Mouse (Mus musculus): ENCODE measurements around the gene Chst8. TPM values are rescaled to one million over a fixed set of nuclear protein-coding genes. Genes with fewer than 3 reads are reported as not detected.

Chst8 gene
- polyA plus RNA-seq, 1 experiment from 2014 or later, result 7.6 TPM

DNA sequence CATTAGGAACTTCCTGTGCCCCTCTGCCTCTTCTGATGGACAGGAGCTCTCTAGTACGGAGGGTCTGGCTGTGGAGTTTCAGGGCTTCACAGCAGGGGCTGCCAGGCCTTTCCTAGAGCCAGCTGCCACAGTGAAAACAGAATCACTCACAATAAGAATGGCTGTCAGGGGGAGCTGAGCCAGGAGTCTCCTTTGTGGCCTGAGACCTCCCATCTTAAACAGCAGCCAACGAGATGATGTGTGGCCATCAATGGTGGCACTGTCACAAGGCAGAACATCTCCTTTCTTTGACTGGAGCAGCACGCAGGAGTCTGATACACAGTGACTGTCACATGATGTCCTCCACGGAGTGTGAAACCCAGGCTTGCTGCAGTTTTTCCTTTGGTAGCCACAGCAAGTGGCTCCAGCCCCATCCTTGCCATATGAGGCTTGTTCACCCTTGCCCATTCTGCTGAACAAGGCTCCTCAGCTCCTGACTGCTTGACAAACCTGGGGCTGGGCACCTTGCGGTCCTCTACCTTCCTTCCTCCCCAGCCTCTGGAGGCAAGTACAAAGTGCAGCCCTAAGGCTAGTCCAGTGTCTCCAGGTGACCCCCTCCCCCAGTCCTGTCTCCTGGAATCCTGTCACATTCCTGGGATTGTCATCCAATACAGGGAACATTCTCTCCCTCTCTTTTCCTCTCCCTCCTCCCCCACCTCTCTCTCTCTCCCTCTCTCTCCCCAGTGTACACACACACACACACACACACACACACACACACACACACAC is 91.4 kb downstream of the Chst8 start:
- peaks cover 50% of the 10 kb centered on the region for H3K4me1 ChIP-seq
- H3K4me3 ChIP-seq, result no peak overlapping the region
- 45% methylated on average over 5 of the region's 5 CpGs for WGBS
- peaks cover 21% of the 10 kb centered on the region for H3K27me3 ChIP-seq (replicated peaks; ENCODE audit: low read depth, poor library complexity, severe bottlenecking)
- peak overlapping the region; percentile 68 for H3K27ac ChIP-seq (replicated peaks)
- no peak for DNase-seq (ENCODE audit: low spot score)
- H3K9me3 ChIP-seq, result no peaks in the 10 kb centered on the region
- no peaks in the 10 kb centered on the region for H3K36me3 ChIP-seq (replicated peaks)

GRCm38 (mm10) chr7:34719599-34719998 is 92.9 kb downstream of the Chst8 start:
- no peaks in the 10 kb centered on the region for H3K9me3 ChIP-seq
- 37% methylated on average over 5 of the region's 5 CpGs for WGBS
- no peaks in the 10 kb centered on the region for H3K36me3 ChIP-seq (replicated peaks)
- H3K27me3 ChIP-seq (replicated peaks; ENCODE audit: low read depth, poor library complexity, severe bottlenecking), result peaks cover 28% of the 10 kb centered on the region
- peak; percentile 77 for DNase-seq (ENCODE audit: low spot score)
- no peak overlapping the region for H3K27ac ChIP-seq (replicated peaks)
- H3K4me3 ChIP-seq, result no peak overlapping the region
- peaks cover 64% of the 10 kb centered on the region for H3K4me1 ChIP-seq

DNA sequence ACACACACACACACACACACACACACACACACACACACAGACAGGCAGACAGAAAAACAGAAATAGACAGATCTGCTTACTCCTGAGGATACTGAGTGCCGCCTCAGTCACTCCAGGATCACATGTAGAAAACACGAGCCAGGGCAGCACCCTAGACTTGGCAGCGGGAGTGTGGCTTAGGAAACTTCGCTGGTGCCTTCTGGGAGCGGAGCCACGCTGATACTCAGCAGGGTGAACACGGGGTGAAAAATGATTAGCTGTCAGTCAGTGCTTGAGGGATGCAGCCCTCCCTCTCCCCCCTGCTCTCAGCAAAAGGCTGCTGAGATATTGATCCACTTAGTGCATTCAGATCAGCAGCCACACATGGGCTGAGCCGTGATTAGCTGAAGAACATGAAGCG is 93.9 kb downstream of the Chst8 start:
- H3K4me1 ChIP-seq, result peaks cover 66% of the 10 kb centered on the region
- WGBS, result 73% methylated on average over 9 of the region's 9 CpGs
- H3K36me3 ChIP-seq (replicated peaks), result no peaks in the 10 kb centered on the region
- no peak overlapping the region for H3K27ac ChIP-seq (replicated peaks)
- H3K9me3 ChIP-seq, result no peaks in the 10 kb centered on the region
- no peak for DNase-seq (ENCODE audit: low spot score)
- no peak overlapping the region for H3K4me3 ChIP-seq
- H3K27me3 ChIP-seq (replicated peaks; ENCODE audit: low read depth, poor library complexity, severe bottlenecking), result peaks cover 28% of the 10 kb centered on the region

GRCm38 (mm10) chr7:34717161-34717810 is 95.2 kb downstream of the Chst8 start:
- peaks cover 58% of the 10 kb centered on the region for H3K4me1 ChIP-seq
- H3K27ac ChIP-seq (replicated peaks), result peak overlapping the region; percentile 60
- peaks cover 28% of the 10 kb centered on the region for H3K27me3 ChIP-seq (replicated peaks; ENCODE audit: low read depth, poor library complexity, severe bottlenecking)
- no peaks in the 10 kb centered on the region for H3K36me3 ChIP-seq (replicated peaks)
- WGBS, result under 1% methylated on average over 11 of the region's 11 CpGs
- no peaks in the 10 kb centered on the region for H3K9me3 ChIP-seq
- peak; percentile 70 for DNase-seq (ENCODE audit: low spot score)
- H3K4me3 ChIP-seq, result peak overlapping the region; percentile 26

DNA sequence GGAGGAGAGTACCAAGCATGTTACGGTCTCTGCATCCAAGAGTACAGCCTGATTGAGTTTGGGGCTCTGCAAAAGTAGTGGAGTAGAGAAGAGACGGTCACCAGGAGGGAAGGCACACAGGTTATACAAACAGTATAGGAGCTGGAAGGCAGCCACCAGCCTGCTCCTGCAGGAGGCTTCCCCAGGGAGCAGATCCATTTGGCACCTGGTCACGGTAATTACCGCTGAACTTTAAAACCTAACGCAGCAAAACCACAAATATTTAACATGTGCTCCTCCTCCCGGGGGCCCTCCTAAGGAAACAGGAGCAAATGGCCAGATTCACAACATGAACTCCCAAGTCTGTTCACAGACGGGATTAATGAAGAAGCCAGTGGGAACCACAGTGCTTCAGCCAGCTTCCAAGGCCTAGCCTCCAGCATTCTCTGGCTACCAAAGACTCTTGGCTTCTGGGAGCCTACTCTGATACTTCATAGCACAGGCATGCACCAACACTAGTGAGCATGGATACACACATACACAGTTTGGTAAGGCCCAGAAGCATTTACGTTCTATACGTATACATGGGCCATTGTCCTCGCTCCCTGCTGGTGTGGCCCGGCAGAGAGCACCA is 97.6 kb downstream of the Chst8 start:
- Histone ChIP-seq H3K27ac (replicated peaks) (0 out of 2 replicates have a peak overlapping the region, but pooled peaks have one; percentile 44), H3K4me1 (peaks cover 43% of the 10 kb centered on the region)
- no peak for DNase-seq (ENCODE audit: low spot score)

DNA sequence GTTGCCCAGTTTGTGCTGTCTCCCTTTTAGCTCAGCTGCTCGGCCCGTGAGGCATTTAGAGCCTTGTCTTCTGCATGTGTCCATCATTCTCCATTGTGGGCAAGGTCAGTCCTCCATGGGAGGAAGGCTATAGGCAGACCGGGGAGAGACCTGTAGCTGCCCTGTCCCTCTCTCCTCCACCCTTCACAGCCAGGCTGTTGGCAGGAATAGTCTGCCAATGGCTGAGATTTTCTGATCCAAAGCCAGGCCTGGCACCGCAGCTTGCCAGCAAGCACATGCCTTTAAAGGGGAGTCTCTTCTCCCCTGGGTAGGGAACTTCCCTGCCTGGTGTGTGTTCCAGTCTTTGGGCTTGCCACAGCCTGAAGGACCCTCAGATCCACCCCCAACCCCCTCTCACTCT is 103.4 kb downstream of the Chst8 start:
- no peak overlapping the region for H3K27ac ChIP-seq (replicated peaks)
- H3K4me3 ChIP-seq, result no peak overlapping the region
- peaks cover 15% of the 10 kb centered on the region for H3K4me1 ChIP-seq
- no peaks in the 10 kb centered on the region for H3K27me3 ChIP-seq (replicated peaks; ENCODE audit: low read depth, poor library complexity, severe bottlenecking)
- no peak for DNase-seq (ENCODE audit: low spot score)
- no peaks in the 10 kb centered on the region for H3K36me3 ChIP-seq (replicated peaks)
- peaks cover 4% of the 10 kb centered on the region; the same call in 1 of the 2 replicates for H3K9me3 ChIP-seq
- WGBS, result 82% methylated on average over 4 of the region's 4 CpGs

More for the DNA sequence above, 97.6 kb downstream of the Chst8 start:
- peaks cover 28% of the 10 kb centered on the region for H3K27me3 ChIP-seq (replicated peaks; ENCODE audit: low read depth, poor library complexity, severe bottlenecking)
- WGBS, result 59% methylated on average over 11 of the region's 11 CpGs
- H3K9me3 ChIP-seq, result no peaks in the 10 kb centered on the region
- H3K4me3 ChIP-seq, result no peak overlapping the region
- no peaks in the 10 kb centered on the region for H3K36me3 ChIP-seq (replicated peaks)

- Histone ChIP-seq H3K4me1 (peaks cover 12% of the 10 kb centered on the region), H3K27ac (replicated peaks) (no peak overlapping the region), H3K27me3 (replicated peaks; ENCODE audit: low read depth, poor library complexity, severe bottlenecking) (0 out of 2 replicates have a peak, but pooled peaks cover 3% of the 10 kb centered on the region), H3K36me3 (replicated peaks) (no peaks in the 10 kb centered on the region), H3K9me3 (peaks cover 4% of the 10 kb centered on the region; the same call in 1 of the 2 replicates), H3K4me3 (no peak overlapping the region)
- no peak for DNase-seq (ENCODE audit: low spot score)
- 54% methylated on average over 4 of the region's 4 CpGs for WGBS
Observed at GRCm38 (mm10) chr7:34704401-34704800, 108.1 kb downstream of the Chst8 start.

- Histone ChIP-seq H3K27ac (replicated peaks) (no peak overlapping the region), H3K36me3 (replicated peaks) (no peaks in the 10 kb centered on the region), H3K4me1 (peaks cover 12% of the 10 kb centered on the region), H3K27me3 (replicated peaks; ENCODE audit: low read depth, poor library complexity, severe bottlenecking) (0 out of 2 replicates have a peak, but pooled peaks cover 3% of the 10 kb centered on the region), H3K4me3 (no peak overlapping the region), H3K9me3 (peaks cover 4% of the 10 kb centered on the region; the same call in 1 of the 2 replicates)
- no peak for DNase-seq (ENCODE audit: low spot score)
- WGBS, result 54% methylated on average over 4 of the region's 4 CpGs
Observed at GRCm38 (mm10) chr7:34703437-34703836, 109.1 kb downstream of the Chst8 start.

- Histone ChIP-seq H3K4me1 (peaks cover 12% of the 10 kb centered on the region), H3K4me3 (no peak overlapping the region), H3K27me3 (replicated peaks; ENCODE audit: low read depth, poor library complexity, severe bottlenecking) (0 out of 2 replicates have a peak, but pooled peaks cover 3% of the 10 kb centered on the region), H3K36me3 (replicated peaks) (no peaks in the 10 kb centered on the region), H3K9me3 (peaks cover 3% of the 10 kb centered on the region; the same call in 1 of the 2 replicates), H3K27ac (replicated peaks) (no peak overlapping the region)
- WGBS, result 20% methylated on average over 11 of the region's 11 CpGs
- DNase-seq (ENCODE audit: low spot score), result peak; percentile 82
Observed at GRCm38 (mm10) chr7:34702718-34703351, 109.7 kb downstream of the Chst8 start.

DNA sequence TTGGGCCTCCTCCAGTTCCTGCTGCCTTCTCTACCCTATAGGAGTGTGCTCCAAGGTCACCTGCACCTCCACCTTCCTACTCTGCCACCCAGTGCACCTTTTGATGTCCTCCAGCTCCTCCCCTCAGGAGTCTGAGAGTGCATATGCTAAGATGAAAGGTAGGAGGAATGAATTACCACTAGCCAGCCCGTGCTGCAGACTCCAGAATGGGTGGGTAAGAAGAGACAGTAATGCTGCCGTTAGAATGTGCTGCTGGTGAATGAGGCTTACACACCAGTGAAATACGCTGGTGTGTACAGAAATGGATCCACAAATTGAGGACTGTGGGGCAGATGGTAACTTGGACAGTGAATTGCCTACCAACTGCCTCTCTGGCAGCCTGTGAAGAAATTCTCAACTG is 112.6 kb downstream of the Chst8 start:
- no peak overlapping the region for H3K27ac ChIP-seq (replicated peaks)
- H3K27me3 ChIP-seq (replicated peaks; ENCODE audit: low read depth, poor library complexity, severe bottlenecking), result 0 out of 2 replicates have a peak, but pooled peaks cover 3% of the 10 kb centered on the region
- peaks cover 5% of the 10 kb centered on the region for H3K4me1 ChIP-seq
- 77% methylated on average over 3 of the region's 3 CpGs for WGBS
- no peaks in the 10 kb centered on the region for H3K9me3 ChIP-seq
- no peak for DNase-seq (ENCODE audit: low spot score)
- H3K4me3 ChIP-seq, result no peak overlapping the region
- H3K36me3 ChIP-seq (replicated peaks), result no peaks in the 10 kb centered on the region

DNA sequence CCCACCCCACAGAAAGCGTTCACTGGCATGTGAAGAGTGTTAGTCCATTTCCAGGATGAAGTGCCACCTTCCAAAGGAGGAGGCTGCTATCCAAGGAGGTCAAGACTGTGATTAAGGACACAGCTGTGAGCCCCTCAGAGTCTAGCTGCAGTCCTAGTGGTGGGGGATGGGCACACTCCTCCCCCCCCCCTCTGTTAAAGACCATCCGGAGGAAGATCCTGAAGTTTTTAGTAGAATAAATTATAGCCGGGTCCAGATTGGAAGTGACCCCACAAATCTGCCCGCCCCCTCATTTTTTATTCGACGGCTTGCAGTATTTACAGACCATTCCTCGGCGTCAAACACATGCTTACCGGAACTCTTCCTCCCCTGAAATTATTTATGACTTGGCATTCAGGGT is 114.3 kb downstream of the Chst8 start:
- DNase-seq (ENCODE audit: low spot score), result no peak
- Histone ChIP-seq H3K27me3 (replicated peaks; ENCODE audit: low read depth, poor library complexity, severe bottlenecking) (no peaks in the 10 kb centered on the region), H3K4me3 (no peak overlapping the region), H3K27ac (replicated peaks) (no peak overlapping the region), H3K4me1 (no peaks in the 10 kb centered on the region), H3K36me3 (replicated peaks) (no peaks in the 10 kb centered on the region), H3K9me3 (no peaks in the 10 kb centered on the region)
- 89% methylated on average over 9 of the region's 9 CpGs for WGBS

DNA sequence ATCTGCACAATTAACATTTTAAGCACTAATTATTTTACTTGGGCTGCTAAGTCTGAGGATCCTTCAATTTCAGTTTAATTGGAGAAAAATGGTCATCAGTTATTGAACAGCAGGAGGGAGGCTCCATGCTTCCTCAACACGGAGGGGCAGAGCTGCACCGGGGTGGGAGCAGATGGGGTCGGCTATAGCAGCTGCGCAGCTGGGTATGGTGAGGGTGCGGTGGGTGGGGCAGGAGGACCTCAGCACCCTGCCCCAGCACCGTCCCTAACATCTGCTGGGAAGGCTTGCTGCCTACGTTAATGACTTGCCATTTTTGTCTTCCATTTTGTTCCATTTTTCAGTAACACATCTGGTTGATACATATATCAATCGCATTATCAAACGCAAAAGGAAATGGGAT is 116.4 kb downstream of the Chst8 start:
- Histone ChIP-seq H3K4me3 (no peak overlapping the region), H3K27me3 (replicated peaks; ENCODE audit: low read depth, poor library complexity, severe bottlenecking) (no peaks in the 10 kb centered on the region), H3K36me3 (replicated peaks) (no peaks in the 10 kb centered on the region), H3K27ac (replicated peaks) (no peak overlapping the region), H3K4me1 (peaks cover 7% of the 10 kb centered on the region), H3K9me3 (no peaks in the 10 kb centered on the region)
- WGBS, result 70% methylated on average over 9 of the region's 9 CpGs
- DNase-seq (ENCODE audit: low spot score), result no peak
